ENCODE assay signal across 16 mouse cellular contexts in genomic region chr1:106591180-106591774, GRCm38 (mm10).
"Had no signal": no experiment of that assay in that cellular context is flagged by ENCODE, and none has a peak within 500 bp of the region (broad histone marks: within the 10 kb centered on the region; RNA-seq: fewer than 3 reads in every experiment).

No protein-coding gene starts in this region.

- H3K9me3 ChIP-seq: liver, embryonic 13.5 days; lung, embryonic 15.5 days; midbrain, embryonic 12.5 days; neural tube, embryonic 15.5 days had no signal

- ATAC-seq: inflammation-experienced regulatory T-cells, adult 6 months; liver, postnatal 0 days had no signal

- H3K27me3 ChIP-seq: liver, embryonic 13.5 days; lung, embryonic 15.5 days; midbrain, embryonic 12.5 days; neural tube, embryonic 15.5 days had no signal

- H3K36me3 ChIP-seq: liver, embryonic 13.5 days; lung, embryonic 15.5 days; midbrain, embryonic 12.5 days; neural tube, embryonic 15.5 days had no signal

- H3K4me2 ChIP-seq: liver, embryonic 13.5 days; lung, embryonic 15.5 days; midbrain, embryonic 12.5 days; neural tube, embryonic 15.5 days had no signal

- H3K27ac ChIP-seq: kidney, postnatal 0 days; liver, embryonic 13.5 days; lung, embryonic 15.5 days; macrophage; midbrain, embryonic 12.5 days; neural tube, embryonic 15.5 days had no signal

- H3K4me1 ChIP-seq: liver, embryonic 13.5 days; midbrain, embryonic 12.5 days had no signal

- DNase-seq: kidney, adult 9 months; kidney, postnatal 36 days; liver; liver, embryonic 13.5 days; liver, postnatal 0 days; lung, postnatal 14 days; right cerebral cortex, adult 18-20 months; right cerebral cortex, postnatal 25 days; thymus, postnatal 4 days had no signal

- H3K9ac ChIP-seq: liver, embryonic 13.5 days; liver, postnatal 0 days; lung, embryonic 15.5 days; midbrain, embryonic 12.5 days; neural tube, embryonic 15.5 days had no signal

- H3K4me3 ChIP-seq: liver, embryonic 13.5 days; lung, embryonic 15.5 days; megakaryocyte, embryonic 14.5 days; midbrain, embryonic 12.5 days; neural tube, embryonic 15.5 days had no signal
